Mouse (Mus musculus): ENCODE measurements around the gene Zfp462. TPM values are rescaled to one million over a fixed set of nuclear protein-coding genes. Genes with fewer than 3 reads are reported as not detected.
"Not testable (repeated sequence)": the region's sequence is repeated elsewhere in the genome, so short reads cannot be mapped to it uniquely, and the experiment has no call there.

Zfp462 gene
- 1 to 10 TPM in 15 of 26 experiments, under 1 TPM in 11; 0.15 to 5.8 (median 1.3) TPM for total RNA-seq (2018; cell fraction: chromatin; rRNA removed)
- under 1 TPM; 0.04 to 0.80 (median 0.13) TPM for total RNA-seq (2018; cell fraction: cytosol; rRNA removed)
- 1 to 10 TPM in 5 of 26 experiments, under 1 TPM in 21; 0.14 to 3.8 (median 0.66) TPM for total RNA-seq (2018; cell fraction: nucleus; rRNA removed)
- polyA plus RNA-seq (2018) = 0.02 to 0.11 TPM (median 0.09 TPM) in 3 replicates

GRCm38 (mm10) chr4:54944921-54945430 is at the start of gene Zfp462:
TSS of gene Zfp462 (plus strand) at chr4:54945048.
- 2% methylated on average over 41 of the region's 43 CpGs for WGBS (ENCODE audit: missing documents)
- no peak within 1 kb of the TSS for H3K4me3 ChIP-seq (ENCODE audit: inconsistent target)

GRCm38 (mm10) chr4:54896017-54896416 is 48.8 kb upstream of the Zfp462 start:
- no peaks in the 10 kb centered on the region for H3K79me2 ChIP-seq (ENCODE audit: inconsistent target)
- H3K4me3 ChIP-seq (ENCODE audit: inconsistent target) = no peak overlapping the region
- H3K27ac ChIP-seq = no peak overlapping the region
- 96% methylated on average over 4 of the region's 4 CpGs for WGBS (ENCODE audit: missing documents)
- no peaks in the 10 kb centered on the region for H3K36me3 ChIP-seq (ENCODE audit: inconsistent target)

More at GRCm38 (mm10) chr4:54944921-54945430, at the start of gene Zfp462:
- no peaks in the 10 kb centered on the region for H3K79me2 ChIP-seq (ENCODE audit: inconsistent target)
- H3K27ac ChIP-seq = no peak within 1 kb of the TSS
- no peaks in the 10 kb centered on the region for H3K36me3 ChIP-seq (ENCODE audit: inconsistent target)

- 97% methylated on average over 8 of the region's 8 CpGs for WGBS (ENCODE audit: missing documents)
- Histone ChIP-seq H3K27ac (no peak overlapping the region), H3K79me2 (ENCODE audit: inconsistent target) (no peaks in the 10 kb centered on the region), H3K36me3 (ENCODE audit: inconsistent target) (no peaks in the 10 kb centered on the region), H3K4me3 (ENCODE audit: inconsistent target) (no peak overlapping the region)
Observed at GRCm38 (mm10) chr4:54904641-54905040, 40.2 kb upstream of the Zfp462 start.

- H3K4me3 ChIP-seq (ENCODE audit: inconsistent target) = no peak overlapping the region
- no peaks in the 10 kb centered on the region for H3K36me3 ChIP-seq (ENCODE audit: inconsistent target)
- no peak overlapping the region for H3K27ac ChIP-seq
- no peaks in the 10 kb centered on the region for H3K79me2 ChIP-seq (ENCODE audit: inconsistent target)
- 75% methylated on average over 7 of the region's 7 CpGs for WGBS (ENCODE audit: missing documents)
Observed at GRCm38 (mm10) chr4:54905399-54905953, 39.4 kb upstream of the Zfp462 start.

GRCm38 (mm10) chr4:54910300-54910699 is 34.5 kb upstream of the Zfp462 start:
- Histone ChIP-seq H3K27ac (no peak overlapping the region), H3K79me2 (ENCODE audit: inconsistent target) (no peaks in the 10 kb centered on the region), H3K4me3 (ENCODE audit: inconsistent target) (no peak overlapping the region), H3K36me3 (ENCODE audit: inconsistent target) (no peaks in the 10 kb centered on the region)
- 46% methylated on average over 3 of the region's 3 CpGs for WGBS (ENCODE audit: missing documents)

- H3K36me3 ChIP-seq (ENCODE audit: inconsistent target) = no peaks in the 10 kb centered on the region
- 27% methylated on average over 3 of the region's 3 CpGs for WGBS (ENCODE audit: missing documents)
- H3K27ac ChIP-seq = no peak overlapping the region
- no peaks in the 10 kb centered on the region for H3K79me2 ChIP-seq (ENCODE audit: inconsistent target)
- H3K4me3 ChIP-seq (ENCODE audit: inconsistent target) = no peak overlapping the region
Observed at GRCm38 (mm10) chr4:54918276-54918675, 26.6 kb upstream of the Zfp462 start.

DNA sequence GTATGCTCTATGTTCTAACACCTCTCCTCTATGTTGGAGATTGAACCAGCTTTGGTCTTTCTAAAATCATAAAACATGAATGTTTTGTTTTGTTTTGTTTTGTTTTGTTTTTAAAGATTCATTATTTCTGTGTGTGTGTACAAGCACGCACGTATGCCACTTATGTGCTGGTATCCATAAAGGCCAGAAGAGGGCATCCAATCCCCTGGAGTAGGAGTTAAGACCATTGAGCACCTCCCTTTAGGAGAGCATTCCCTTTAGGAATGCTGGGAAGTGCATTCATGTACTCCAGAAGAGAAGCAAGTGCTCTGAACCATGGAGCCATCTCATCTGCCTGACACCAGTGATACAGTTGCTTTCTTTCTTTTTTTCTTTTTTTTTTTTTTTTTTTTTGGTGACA is 21.5 kb upstream of the Zfp462 start:
- no peaks in the 10 kb centered on the region for H3K36me3 ChIP-seq (ENCODE audit: inconsistent target)
- no peak overlapping the region for H3K27ac ChIP-seq
- no peaks in the 10 kb centered on the region for H3K79me2 ChIP-seq (ENCODE audit: inconsistent target)
- H3K4me3 ChIP-seq (ENCODE audit: inconsistent target) = no peak overlapping the region
- 100% methylated on average over 2 of the region's 2 CpGs for WGBS (ENCODE audit: missing documents)

- H3K36me3 ChIP-seq (ENCODE audit: inconsistent target) = no peaks in the 10 kb centered on the region
- WGBS (ENCODE audit: missing documents) = 100% methylated on average over 2 of the region's 2 CpGs
- no peaks in the 10 kb centered on the region for H3K79me2 ChIP-seq (ENCODE audit: inconsistent target)
- H3K4me3 ChIP-seq (ENCODE audit: inconsistent target) = no peak overlapping the region
- no peak overlapping the region for H3K27ac ChIP-seq
Observed at GRCm38 (mm10) chr4:54924306-54924705, 20.5 kb upstream of the Zfp462 start.

- 100% methylated on average over 1 of the region's 5 CpGs for WGBS (ENCODE audit: missing documents)
- not testable (repeated sequence) for H3K4me3 ChIP-seq (ENCODE audit: inconsistent target); H3K79me2 ChIP-seq (ENCODE audit: inconsistent target); H3K27ac ChIP-seq; H3K36me3 ChIP-seq (ENCODE audit: inconsistent target)
Observed at GRCm38 (mm10) chr4:54926456-54926855, 18.4 kb upstream of the Zfp462 start.

DNA sequence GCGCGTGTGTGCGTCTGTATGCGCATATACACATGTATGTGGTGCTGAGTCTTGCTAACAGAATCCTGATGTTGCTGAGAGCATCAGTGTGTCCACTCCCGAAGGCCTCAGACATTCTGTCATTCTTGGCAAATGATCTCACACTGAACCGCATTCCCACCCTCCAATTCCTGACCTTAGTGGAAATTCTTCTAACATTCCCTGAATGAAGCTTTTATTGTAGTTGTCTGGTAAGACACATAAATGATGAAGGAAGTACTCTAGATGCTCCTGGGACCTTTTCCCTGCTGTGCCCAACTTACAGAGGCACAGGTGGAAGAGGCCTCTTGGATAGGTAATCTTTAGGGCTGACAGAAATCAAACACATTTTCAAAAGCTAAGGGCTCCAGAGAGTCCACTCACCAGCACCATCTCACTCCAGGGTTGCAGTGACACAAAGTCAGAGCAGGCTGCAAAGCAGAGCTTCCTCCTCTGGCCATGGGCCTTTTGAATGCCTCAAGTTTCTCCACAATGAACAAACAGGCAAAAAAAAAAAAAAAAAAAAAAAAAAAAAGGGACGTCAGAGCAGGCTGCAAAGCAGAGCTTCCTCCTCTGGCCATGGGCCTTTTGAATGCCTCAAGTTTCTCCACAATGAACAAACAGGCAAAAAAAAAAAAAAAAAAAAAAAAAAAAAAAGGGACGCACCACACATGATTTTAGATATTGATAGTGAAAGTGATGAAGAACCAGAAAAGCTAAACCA is 17.4 kb upstream of the Zfp462 start:
- 97% methylated on average over 6 of the region's 8 CpGs for WGBS (ENCODE audit: missing documents)
- not testable (repeated sequence) for H3K79me2 ChIP-seq (ENCODE audit: inconsistent target); H3K27ac ChIP-seq; H3K36me3 ChIP-seq (ENCODE audit: inconsistent target); H3K4me3 ChIP-seq (ENCODE audit: inconsistent target)

GRCm38 (mm10) chr4:54929686-54930085 is 15.2 kb upstream of the Zfp462 start:
- H3K27ac ChIP-seq = no peak overlapping the region
- no peaks in the 10 kb centered on the region for H3K79me2 ChIP-seq (ENCODE audit: inconsistent target)
- no peaks in the 10 kb centered on the region for H3K36me3 ChIP-seq (ENCODE audit: inconsistent target)
- 91% methylated on average over 2 of the region's 2 CpGs for WGBS (ENCODE audit: missing documents)
- no peak overlapping the region for H3K4me3 ChIP-seq (ENCODE audit: inconsistent target)

- Histone ChIP-seq H3K36me3 (ENCODE audit: inconsistent target) (no peaks in the 10 kb centered on the region), H3K79me2 (ENCODE audit: inconsistent target) (no peaks in the 10 kb centered on the region), H3K4me3 (ENCODE audit: inconsistent target) (no peak overlapping the region), H3K27ac (no peak overlapping the region)
- WGBS (ENCODE audit: missing documents) = 71% methylated on average over 2 of the region's 2 CpGs
Observed at GRCm38 (mm10) chr4:54932668-54933067, 12.2 kb upstream of the Zfp462 start.

DNA sequence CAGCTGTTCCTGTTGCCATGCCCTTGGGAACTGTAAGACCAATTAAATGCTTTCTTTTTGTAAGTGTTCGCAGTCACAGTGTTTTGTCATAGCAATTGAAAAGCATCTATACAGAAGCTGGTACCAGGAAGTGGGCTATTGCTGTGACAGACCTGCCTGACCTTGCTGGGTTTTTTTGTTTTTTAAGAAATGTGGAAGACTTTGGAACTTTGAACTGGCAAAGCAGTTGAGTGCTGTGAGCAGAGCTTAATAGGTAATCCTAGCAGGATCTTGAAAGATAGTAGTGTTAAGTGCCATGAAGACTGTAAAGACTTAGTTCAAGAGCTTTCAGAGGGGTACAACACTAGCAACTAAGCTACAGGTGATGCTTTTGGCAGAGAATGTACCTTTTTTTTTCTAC is 7.7 kb upstream of the Zfp462 start:
- H3K4me3 ChIP-seq (ENCODE audit: inconsistent target) = no peak overlapping the region

DNA sequence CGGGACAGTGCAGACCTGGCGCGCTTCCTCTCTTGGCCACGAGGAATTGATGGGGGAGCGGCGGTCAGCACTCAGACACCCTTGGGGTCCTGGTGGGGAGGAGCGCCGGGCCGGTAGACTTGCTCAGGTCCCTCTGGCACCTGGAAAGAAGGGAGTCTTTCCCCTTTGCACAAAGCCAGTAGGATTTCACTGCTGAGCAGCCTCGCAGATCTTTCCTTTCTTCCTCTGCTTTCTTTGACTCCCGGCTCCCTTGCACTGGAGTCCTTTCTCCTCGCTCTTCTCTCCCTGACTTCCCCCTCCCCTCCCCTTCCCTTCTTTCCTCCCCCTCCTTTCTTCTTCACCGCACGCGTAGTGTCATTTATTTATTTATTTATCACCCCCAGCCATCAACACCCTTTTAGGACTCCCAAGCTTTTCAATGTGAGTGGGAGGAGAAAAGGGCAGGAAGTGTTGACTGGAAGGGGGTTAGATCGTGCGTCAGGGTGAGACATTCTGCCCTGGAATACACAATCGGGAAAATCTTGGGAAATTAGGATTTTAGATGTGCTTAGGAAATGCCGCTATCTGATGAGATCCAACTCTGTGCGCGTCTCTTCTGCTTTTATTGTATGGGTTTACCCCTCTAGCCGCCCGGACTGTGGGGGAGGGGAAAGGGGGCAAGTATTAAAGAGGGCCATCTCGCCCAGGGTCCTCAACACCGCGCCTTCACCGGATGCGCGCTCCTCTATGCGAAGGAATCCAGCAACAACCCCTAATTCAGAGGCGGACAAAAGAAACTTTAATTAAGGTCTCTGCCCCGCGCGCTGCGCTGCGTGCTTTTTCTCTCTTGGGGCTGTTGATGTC is 976 bp downstream of the Zfp462 start:
- Histone ChIP-seq H3K4me3 (ENCODE audit: inconsistent target) (no peak overlapping the region), H3K27ac (no peak overlapping the region), H3K79me2 (ENCODE audit: inconsistent target) (no peaks in the 10 kb centered on the region), H3K36me3 (ENCODE audit: inconsistent target) (no peaks in the 10 kb centered on the region)
- WGBS (ENCODE audit: missing documents) = 3% methylated on average over 33 of the region's 36 CpGs

More for the DNA sequence above, 7.7 kb upstream of the Zfp462 start:
- Histone ChIP-seq H3K27ac (no peak overlapping the region), H3K36me3 (ENCODE audit: inconsistent target) (no peaks in the 10 kb centered on the region), H3K79me2 (ENCODE audit: inconsistent target) (no peaks in the 10 kb centered on the region)
- 94% methylated on average over 1 of the region's 1 CpGs for WGBS (ENCODE audit: missing documents)
